Mouse (Mus musculus): Measurements from ENCODE around the gene Acot12. TPM values are rescaled to one million over a fixed set of nuclear protein-coding genes. Genes with fewer than 3 reads are reported as not detected.

The Acot12 gene
- 0.34 and 0.50 TPM in 2 replicates for polyA plus RNA-seq (2012; rRNA removed)

DNA sequence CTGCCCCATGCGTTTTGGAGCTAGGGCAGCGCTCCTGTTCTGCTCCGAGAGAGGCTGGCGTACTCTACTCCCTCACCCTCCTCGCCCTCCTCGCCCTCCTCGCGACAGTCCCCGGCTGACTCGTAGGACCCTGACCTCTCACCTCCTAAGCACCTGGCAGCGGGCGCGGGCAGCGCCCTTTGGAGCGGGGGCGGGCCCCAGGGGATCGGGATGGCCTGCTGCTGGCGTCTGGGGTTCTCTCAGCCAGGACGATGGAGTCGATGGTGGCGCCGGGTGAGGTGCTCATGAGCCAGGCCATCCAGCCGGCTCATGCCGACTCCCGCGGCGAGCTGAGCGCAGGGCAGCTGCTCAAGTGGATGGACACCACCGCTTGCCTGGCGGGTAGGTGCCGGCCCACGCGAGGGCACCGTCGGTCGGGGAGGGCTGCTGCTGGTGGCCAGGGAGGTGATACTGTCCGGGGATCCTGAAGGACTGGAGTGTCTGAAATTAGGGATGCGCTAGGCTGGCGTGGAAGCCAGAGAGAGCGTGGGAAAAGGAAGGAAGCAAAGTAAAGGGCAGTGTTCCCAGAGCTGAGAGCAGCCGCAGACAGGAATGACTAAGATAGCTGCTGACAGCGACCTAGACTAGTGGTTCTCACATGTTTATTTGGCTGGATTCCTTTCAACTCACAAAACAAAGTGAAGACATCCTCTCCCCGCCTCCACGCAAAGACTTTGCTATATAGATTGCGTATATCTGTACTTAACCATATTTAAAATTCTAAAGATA, at the start of gene Acot12:
TSS of gene Acot12 (plus strand) at position 233 of the 768 bp plus-strand sequence.
- peak in 1 of 2 experiments; percentile 44 for DNase-seq (ENCODE audit: extremely low spot score in 1 of 2, low spot score in 1 of 2)

GRCm38 (mm10) chr13:91693615-91694014, 47.7 kb upstream of the Acot12 start:
- no peak for DNase-seq (ENCODE audit: extremely low spot score in 1 of 2, low spot score in 1 of 2)

DNA sequence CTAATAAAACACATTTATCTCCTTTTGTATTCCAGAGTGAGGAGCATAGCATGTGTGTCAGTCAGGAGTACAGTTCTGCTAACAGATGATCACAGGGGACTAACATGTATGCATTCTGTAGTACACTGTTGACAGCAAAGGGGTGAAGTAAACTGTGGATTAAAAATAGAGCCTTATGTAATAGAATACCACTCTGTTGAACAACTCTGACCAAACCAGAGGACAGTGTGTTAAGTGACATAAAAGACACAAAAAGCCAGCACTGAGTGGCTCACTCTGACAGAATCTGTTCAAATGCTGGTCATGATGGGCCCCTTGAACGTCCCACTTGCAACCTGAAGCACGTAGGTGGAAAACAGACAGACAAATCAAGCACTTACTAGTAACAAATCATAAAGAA, 45.9 kb upstream of the Acot12 start:
- DNase-seq (ENCODE audit: extremely low spot score in 1 of 2, low spot score in 1 of 2) = no peak

DNA sequence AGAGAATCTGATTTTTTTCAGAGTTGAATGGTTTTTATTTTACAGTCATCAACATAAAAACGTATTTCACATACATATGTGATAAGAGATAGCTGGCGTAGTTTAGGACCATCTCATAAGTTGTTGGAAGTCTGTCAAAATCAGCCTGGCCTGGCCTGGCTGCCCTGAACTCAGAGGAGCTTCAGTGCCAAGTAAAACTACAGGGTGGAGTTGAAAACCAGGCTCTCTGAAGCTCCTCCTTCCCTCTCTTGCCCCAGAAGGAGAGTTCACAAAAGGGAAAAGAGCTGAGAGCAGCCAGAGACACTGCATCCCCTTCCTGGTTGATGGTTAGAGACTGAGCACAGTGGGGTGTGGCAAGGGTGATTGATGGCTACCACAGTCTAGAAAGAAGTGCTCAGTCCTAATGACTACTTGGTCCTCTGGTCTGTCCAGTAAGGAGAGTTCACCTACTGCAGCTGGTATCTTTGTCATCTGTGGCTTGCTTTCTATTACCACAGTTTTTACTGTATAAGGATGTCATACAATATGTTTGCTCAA, 45.1 kb upstream of the Acot12 start:
- DNase-seq (ENCODE audit: extremely low spot score in 1 of 2, low spot score in 1 of 2) = no peak

GRCm38 (mm10) chr13:91697011-91697410, 44.3 kb upstream of the Acot12 start:
- DNase-seq (ENCODE audit: extremely low spot score in 1 of 2, low spot score in 1 of 2) = peak in 1 of 2 experiments; percentile 72

GRCm38 (mm10) chr13:91702337-91702736, 39.0 kb upstream of the Acot12 start:
- DNase-seq (ENCODE audit: extremely low spot score in 1 of 2, low spot score in 1 of 2) = peak in 1 of 2 experiments; percentile 10

DNA sequence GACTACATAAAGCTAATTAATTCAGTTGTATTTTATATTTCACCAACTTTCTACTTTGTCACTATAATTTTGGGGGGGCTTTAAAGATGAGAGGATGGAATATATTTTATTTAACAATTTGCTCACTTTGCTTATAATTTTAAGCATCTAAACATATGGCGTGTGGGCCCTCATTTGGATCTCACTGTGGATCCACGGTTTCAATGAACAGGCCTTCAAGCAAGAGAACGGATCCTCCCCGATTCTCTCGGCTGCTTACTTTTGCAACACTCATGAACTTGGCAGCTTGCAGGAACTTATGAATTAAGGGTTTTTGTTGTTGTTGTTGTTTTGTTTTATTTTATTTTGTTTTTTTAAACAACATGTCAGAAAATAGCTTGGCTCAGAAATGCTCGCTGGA, 21.8 kb upstream of the Acot12 start:
- peak in 1 of 2 experiments; percentile 42 for DNase-seq (ENCODE audit: extremely low spot score in 1 of 2, low spot score in 1 of 2)

GRCm38 (mm10) chr13:91723108-91723735, 18.1 kb upstream of the Acot12 start:
- no peak for DNase-seq (ENCODE audit: extremely low spot score in 1 of 2, low spot score in 1 of 2)

GRCm38 (mm10) chr13:91723736-91724119, 17.6 kb upstream of the Acot12 start:
- DNase-seq (ENCODE audit: extremely low spot score in 1 of 2, low spot score in 1 of 2) = no peak

- DNase-seq (ENCODE audit: extremely low spot score in 1 of 2, low spot score in 1 of 2) = no peak
Measured at GRCm38 (mm10) chr13:91724211-91724610, 17.1 kb upstream of the Acot12 start.

- no peak for DNase-seq (ENCODE audit: extremely low spot score in 1 of 2, low spot score in 1 of 2)
Measured at GRCm38 (mm10) chr13:91725130-91725529, 16.2 kb upstream of the Acot12 start.

GRCm38 (mm10) chr13:91727899-91728298, 13.4 kb upstream of the Acot12 start:
- no peak for DNase-seq (ENCODE audit: extremely low spot score in 1 of 2, low spot score in 1 of 2)

- DNase-seq (ENCODE audit: extremely low spot score in 1 of 2, low spot score in 1 of 2) = no peak
Measured at GRCm38 (mm10) chr13:91737191-91737590, 4.1 kb upstream of the Acot12 start.

DNA sequence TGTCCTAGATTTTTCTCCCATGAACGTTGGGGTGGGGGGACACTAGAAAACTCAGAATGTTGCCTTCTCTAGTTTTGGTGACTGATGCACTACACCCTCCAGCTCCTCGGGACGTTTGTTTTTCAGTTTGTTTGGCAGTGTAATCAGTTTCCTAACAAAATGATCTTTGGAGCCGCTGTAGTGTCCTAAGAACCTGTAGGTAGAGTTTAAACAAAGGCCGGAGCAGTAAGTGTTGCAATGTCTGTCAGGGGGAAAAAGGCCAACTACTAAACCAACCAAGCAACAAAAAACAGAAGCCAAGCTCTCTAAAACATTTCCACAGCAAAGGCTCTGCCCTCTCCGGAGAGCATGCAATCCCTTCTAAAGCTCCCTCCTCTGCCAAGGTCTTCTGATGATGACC, 461 bp upstream of the Acot12 start:
- no peak for DNase-seq (ENCODE audit: extremely low spot score in 1 of 2, low spot score in 1 of 2)

- DNase-seq (ENCODE audit: extremely low spot score in 1 of 2, low spot score in 1 of 2) = no peak
Measured at GRCm38 (mm10) chr13:91743180-91743579, 1.9 kb downstream of the Acot12 start.

- DNase-seq (ENCODE audit: extremely low spot score in 1 of 2, low spot score in 1 of 2) = no peak
Measured at GRCm38 (mm10) chr13:91746470-91746869, 5.2 kb downstream of the Acot12 start.

DNA sequence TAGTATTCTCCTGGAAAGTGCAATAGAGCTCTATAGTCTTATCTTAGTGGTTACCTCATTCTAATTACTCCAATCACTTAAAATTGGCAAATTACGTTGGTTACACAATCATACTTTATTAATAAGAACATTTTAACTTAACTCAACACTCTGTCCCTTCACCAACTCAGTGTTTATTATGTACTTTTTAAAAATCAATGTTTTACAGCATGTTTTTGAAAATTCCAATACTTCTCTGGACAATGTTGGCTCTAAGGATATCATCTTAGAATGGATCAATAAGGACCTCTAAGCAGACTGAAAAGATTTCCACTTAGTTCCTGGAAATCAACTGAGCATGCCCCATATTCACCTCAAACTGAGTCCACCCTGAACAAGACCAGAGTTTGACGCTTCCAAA, 7.1 kb downstream of the Acot12 start:
- DNase-seq (ENCODE audit: extremely low spot score in 1 of 2, low spot score in 1 of 2) = no peak

GRCm38 (mm10) chr13:91749981-91750380, 8.7 kb downstream of the Acot12 start:
- DNase-seq (ENCODE audit: extremely low spot score in 1 of 2, low spot score in 1 of 2) = no peak

DNA sequence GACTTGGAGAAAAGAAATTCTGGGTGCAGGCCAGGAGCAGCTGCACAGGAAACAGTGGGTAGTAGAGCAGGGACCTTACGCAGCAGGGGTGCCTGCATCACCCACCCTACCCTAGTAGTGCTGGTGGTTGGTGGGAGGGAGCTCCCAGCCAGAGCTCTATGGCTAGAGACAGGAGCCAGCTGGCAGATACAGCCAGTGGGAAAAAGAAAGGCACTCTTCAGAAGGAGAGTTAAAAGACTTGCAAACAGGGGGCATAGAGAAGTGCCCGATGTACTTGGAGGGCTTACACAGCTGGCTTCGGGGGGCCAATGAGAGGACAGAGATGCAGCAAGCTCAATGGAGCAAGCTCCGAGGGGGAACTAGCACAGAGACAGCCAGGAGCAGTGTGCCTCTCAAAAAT, 12.4 kb downstream of the Acot12 start:
- DNase-seq (ENCODE audit: extremely low spot score in 1 of 2, low spot score in 1 of 2) = no peak

DNA sequence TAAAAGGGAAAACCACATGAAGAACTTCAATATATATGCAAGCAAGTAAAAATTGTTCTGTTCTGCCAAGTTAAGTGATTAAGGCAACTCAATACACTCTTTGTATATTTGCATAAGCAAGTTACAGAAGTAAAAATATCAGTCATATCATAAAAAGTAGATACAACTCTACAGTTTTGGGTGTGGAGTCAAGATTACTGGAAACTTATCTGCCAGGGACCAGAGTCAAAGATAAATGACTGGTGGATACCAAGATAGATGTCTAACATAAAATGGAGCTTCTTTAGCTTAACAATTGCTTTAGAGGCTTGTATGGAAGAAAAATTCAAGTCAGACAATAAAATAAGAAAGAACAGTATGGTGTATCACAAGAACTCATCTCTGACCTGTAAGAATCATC, 13.4 kb downstream of the Acot12 start:
- DNase-seq (ENCODE audit: extremely low spot score in 1 of 2, low spot score in 1 of 2) = no peak

DNA sequence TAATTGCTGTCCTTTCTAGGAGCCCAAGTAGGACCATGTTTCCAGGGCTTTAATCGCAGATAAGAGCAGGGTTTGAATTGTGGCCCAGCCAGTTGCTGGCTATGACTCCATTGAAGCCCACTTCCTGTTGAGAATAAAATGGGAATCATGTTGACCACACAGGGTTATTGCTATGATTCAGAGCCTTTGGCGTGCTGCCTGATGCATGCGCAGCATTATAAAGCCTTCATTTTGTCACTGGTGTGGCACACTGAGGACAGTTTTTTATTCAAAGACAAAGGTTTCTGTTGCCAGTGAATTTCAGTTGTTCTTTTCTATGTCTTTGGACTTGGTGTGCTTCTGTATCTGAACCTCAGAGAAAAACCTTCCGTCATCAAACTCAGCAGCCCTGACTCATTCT, 14.9 kb downstream of the Acot12 start:
- DNase-seq (ENCODE audit: extremely low spot score in 1 of 2, low spot score in 1 of 2) = no peak
